Mouse (Mus musculus): ENCODE data around the gene Stab1. TPM values are rescaled to one million over a fixed set of nuclear protein-coding genes. Genes with fewer than 3 reads are reported as not detected.

Gene Stab1
- polyA plus RNA-seq, 1 experiment from 2014 or later = 24.8 TPM

- 68% methylated on average over 9 of the region's 9 CpGs for WGBS
- H3K36me3 ChIP-seq = peaks cover 15% of the 10 kb centered on the region
- H3K4me3 ChIP-seq = no peak overlapping the region
- no peaks in the 10 kb centered on the region for H3K9me3 ChIP-seq
- 0 out of 2 replicates have a peak overlapping the region, but pooled peaks have one; percentile 26 for H3K9ac ChIP-seq
- no peak for ATAC-seq (ENCODE audit: low FRiP score)
- H3K27ac ChIP-seq = peak overlapping the region; percentile 49
- no peak overlapping the region for H3K4me2 ChIP-seq
- H3K4me1 ChIP-seq (replicated peaks) = peaks cover 39% of the 10 kb centered on the region
- no peaks in the 10 kb centered on the region for H3K27me3 ChIP-seq
Measured at GRCm38 (mm10) chr14:31125106-31126075, 43.0 kb downstream of the Stab1 start.

GRCm38 (mm10) chr14:31115522-31115921, 52.9 kb downstream of the Stab1 start:
- Histone ChIP-seq H3K9ac (no peak overlapping the region), H3K4me2 (no peak overlapping the region), H3K27me3 (no peaks in the 10 kb centered on the region), H3K4me3 (no peak overlapping the region), H3K27ac (no peak overlapping the region), H3K36me3 (peaks cover 58% of the 10 kb centered on the region), H3K9me3 (no peaks in the 10 kb centered on the region), H3K4me1 (replicated peaks) (no peaks in the 10 kb centered on the region)
- ATAC-seq (ENCODE audit: low FRiP score) = no peak
- 82% methylated on average over 2 of the region's 2 CpGs for WGBS

DNA sequence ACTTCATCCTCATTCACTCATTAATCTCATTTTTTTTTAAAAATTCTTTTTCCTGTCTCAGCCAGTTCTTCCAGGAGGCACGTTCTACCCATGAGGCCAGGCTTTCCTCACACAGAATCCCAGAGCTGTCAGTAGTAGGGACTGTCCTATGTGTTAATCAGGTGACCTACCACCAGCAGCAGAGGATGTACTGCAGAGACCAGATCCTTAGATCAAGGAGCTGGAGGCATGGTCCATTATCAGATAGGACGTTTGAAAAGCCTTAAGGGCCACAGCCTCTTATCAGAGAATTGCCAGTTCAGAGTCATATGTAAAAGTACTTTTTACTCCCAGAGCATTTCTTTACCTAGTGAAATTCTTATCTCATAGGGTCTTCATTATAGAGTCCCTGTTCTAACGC, 54.4 kb downstream of the Stab1 start:
- Histone ChIP-seq H3K9me3 (no peaks in the 10 kb centered on the region), H3K27me3 (no peaks in the 10 kb centered on the region), H3K9ac (no peak overlapping the region), H3K4me1 (replicated peaks) (no peaks in the 10 kb centered on the region), H3K36me3 (peaks cover 63% of the 10 kb centered on the region), H3K27ac (no peak overlapping the region), H3K4me2 (no peak overlapping the region), H3K4me3 (no peak overlapping the region)
- no peak for ATAC-seq (ENCODE audit: low FRiP score)
- 88% methylated on average over 3 of the region's 3 CpGs for WGBS

GRCm38 (mm10) chr14:31112187-31112586, 56.3 kb downstream of the Stab1 start:
- Histone ChIP-seq H3K4me1 (replicated peaks) (no peaks in the 10 kb centered on the region), H3K27me3 (no peaks in the 10 kb centered on the region), H3K9me3 (no peaks in the 10 kb centered on the region), H3K27ac (no peak overlapping the region), H3K9ac (no peak overlapping the region), H3K4me3 (no peak overlapping the region), H3K4me2 (no peak overlapping the region), H3K36me3 (peaks cover 66% of the 10 kb centered on the region)
- no peak for ATAC-seq (ENCODE audit: low FRiP score)
- 90% methylated on average over 5 of the region's 5 CpGs for WGBS

DNA sequence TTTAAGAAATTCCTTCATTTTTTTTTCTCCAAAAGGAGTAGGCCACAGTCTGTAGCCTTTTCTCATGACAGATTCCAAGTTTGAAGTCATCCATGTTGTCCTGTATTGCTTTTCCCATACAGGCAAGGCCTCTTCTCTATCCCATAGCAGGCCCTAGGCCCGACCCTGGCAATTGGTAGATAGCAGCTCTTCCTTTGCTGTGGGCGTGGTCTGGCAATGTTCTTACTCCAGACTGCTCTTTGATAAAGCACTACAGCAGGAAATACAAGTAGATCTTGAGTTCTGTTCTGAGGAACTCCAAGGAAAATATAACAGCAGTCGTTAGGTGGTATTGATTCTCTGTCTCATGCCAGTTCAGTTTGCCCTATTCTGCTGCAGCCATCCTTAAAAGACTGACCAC, 57.8 kb downstream of the Stab1 start:
- Histone ChIP-seq H3K9me3 (no peaks in the 10 kb centered on the region), H3K27me3 (no peaks in the 10 kb centered on the region), H3K4me2 (no peak overlapping the region), H3K4me1 (replicated peaks) (no peaks in the 10 kb centered on the region), H3K36me3 (peaks cover 67% of the 10 kb centered on the region), H3K9ac (no peak overlapping the region), H3K4me3 (no peak overlapping the region), H3K27ac (no peak overlapping the region)
- no peak for ATAC-seq (ENCODE audit: low FRiP score)
- 85% methylated on average over 3 of the region's 3 CpGs for WGBS

DNA sequence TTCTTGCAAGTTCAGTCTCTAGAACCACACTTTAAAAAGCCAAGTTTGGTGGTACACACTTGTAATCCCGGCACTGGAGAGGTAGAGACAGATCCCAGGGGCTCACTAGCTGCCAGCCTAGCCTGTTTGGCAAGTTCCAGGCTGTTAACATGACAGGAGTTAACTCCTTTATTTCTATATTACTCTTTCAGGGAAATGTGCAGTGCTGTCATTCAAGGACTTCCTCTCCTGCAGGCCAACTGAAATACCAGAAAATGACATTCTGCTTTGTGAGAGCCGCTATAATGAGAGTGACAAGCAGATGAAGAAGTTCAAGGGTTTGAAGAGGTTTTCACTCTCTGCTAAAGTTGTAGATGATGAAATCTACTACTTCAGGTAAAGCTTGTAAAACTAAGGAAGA, 63.3 kb downstream of the Stab1 start:
- peaks cover 63% of the 10 kb centered on the region for H3K36me3 ChIP-seq

DNA sequence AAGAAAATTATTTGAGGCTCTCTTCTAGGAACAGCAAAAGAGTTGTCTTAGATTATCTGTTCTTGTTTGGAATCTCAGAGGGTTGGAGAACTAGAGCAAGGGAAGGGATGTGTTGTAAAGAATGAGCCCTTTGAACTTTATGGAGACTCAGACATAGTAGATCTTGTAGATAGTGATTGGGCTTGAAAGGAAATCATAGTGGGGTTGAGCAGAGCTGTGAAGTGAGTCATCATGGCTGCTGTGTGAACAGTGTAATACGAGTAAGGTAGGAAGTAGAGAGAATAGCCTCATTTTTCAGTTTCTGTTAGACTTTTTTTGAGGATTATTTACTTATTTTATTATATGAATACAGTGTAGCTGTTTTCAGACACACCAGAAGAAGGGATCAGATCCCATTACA, 78.5 kb downstream of the Stab1 start:
- Histone ChIP-seq H3K4me3 (no peak overlapping the region), H3K27ac (no peak overlapping the region), H3K27me3 (no peaks in the 10 kb centered on the region), H3K4me2 (no peak overlapping the region), H3K36me3 (peaks cover 84% of the 10 kb centered on the region), H3K4me1 (replicated peaks) (no peaks in the 10 kb centered on the region), H3K9ac (no peak overlapping the region), H3K9me3 (no peaks in the 10 kb centered on the region)
- no peak for ATAC-seq (ENCODE audit: low FRiP score)
- WGBS = 100% methylated on average over 1 of the region's 1 CpGs

More for the DNA sequence above, 63.3 kb downstream of the Stab1 start:
- H3K4me1 ChIP-seq (replicated peaks) = no peaks in the 10 kb centered on the region
- no peak for ATAC-seq (ENCODE audit: low FRiP score)
- H3K9me3 ChIP-seq = no peaks in the 10 kb centered on the region
- H3K27me3 ChIP-seq = no peaks in the 10 kb centered on the region
- H3K4me3 ChIP-seq = no peak overlapping the region
- no peak overlapping the region for H3K27ac ChIP-seq
- WGBS = 96% methylated on average over 2 of the region's 2 CpGs
- H3K9ac ChIP-seq = no peak overlapping the region
- no peak overlapping the region for H3K4me2 ChIP-seq

Other genes starting within 250 kb of the Stab1 start
- gene Itih3, start 244.9 kb downstream of the Stab1 start, polyA plus RNA-seq (2015; fragmentation: Nextera tagmentation; extraction: Ambion mirVana) = 1.0 and 1.3 TPM in 2 replicates
- gene Itih1, start 225.4 kb downstream of the Stab1 start, polyA plus RNA-seq (2015; fragmentation: Nextera tagmentation; extraction: Ambion mirVana) = not detected in 2 replicates
- gene Nek4, start 217.3 kb downstream of the Stab1 start, polyA plus RNA-seq (2015; fragmentation: Nextera tagmentation; extraction: Ambion mirVana) = 16.9 and 19.2 TPM in 2 replicates
- gene Glt8d1, start 167.2 kb downstream of the Stab1 start, polyA plus RNA-seq (2015; fragmentation: Nextera tagmentation; extraction: Ambion mirVana) = 62.8 and 66.7 TPM in 2 replicates
- 322 and 337 TPM in 2 replicates for gene Spcs1, start 167.0 kb downstream of the Stab1 start, polyA plus RNA-seq (2015; fragmentation: Nextera tagmentation; extraction: Ambion mirVana)
- 146 and 151 TPM in 2 replicates for gene Pbrm1, start 149.5 kb downstream of the Stab1 start, polyA plus RNA-seq (2015; fragmentation: Nextera tagmentation; extraction: Ambion mirVana)
- 52.8 and 52.9 TPM in 2 replicates for gene Gnl3, start 149.5 kb downstream of the Stab1 start, polyA plus RNA-seq (2015; fragmentation: Nextera tagmentation; extraction: Ambion mirVana)
- gene Smim4, start 39.7 kb downstream of the Stab1 start, polyA plus RNA-seq (2015; fragmentation: Nextera tagmentation; extraction: Ambion mirVana) = 83.1 and 83.2 TPM in 2 replicates
- 273 and 282 TPM in 2 replicates for gene Nt5dc2, start 37.6 kb downstream of the Stab1 start, polyA plus RNA-seq (2015; fragmentation: Nextera tagmentation; extraction: Ambion mirVana)
- gene Tnnc1, start 39.7 kb upstream of the Stab1 start, polyA plus RNA-seq (2015; fragmentation: Nextera tagmentation; extraction: Ambion mirVana) = 7.3 and 9.1 TPM in 2 replicates
- gene Nisch, start 48.3 kb upstream of the Stab1 start, polyA plus RNA-seq (2015; fragmentation: Nextera tagmentation; extraction: Ambion mirVana) = 315 and 334 TPM in 2 replicates
- 0.84 and 0.90 TPM in 2 replicates for gene Sema3g, start 49.2 kb upstream of the Stab1 start, polyA plus RNA-seq (2015; fragmentation: Nextera tagmentation; extraction: Ambion mirVana)
- 11.9 and 13.6 TPM in 2 replicates for gene Phf7, start 82.7 kb upstream of the Stab1 start, polyA plus RNA-seq (2015; fragmentation: Nextera tagmentation; extraction: Ambion mirVana)
- 114 and 117 TPM in 2 replicates for gene Bap1, start 82.8 kb upstream of the Stab1 start, polyA plus RNA-seq (2015; fragmentation: Nextera tagmentation; extraction: Ambion mirVana)
- 4.1 and 4.6 TPM in 2 replicates for gene Dnah1, start 155.3 kb upstream of the Stab1 start, polyA plus RNA-seq (2015; fragmentation: Nextera tagmentation; extraction: Ambion mirVana)
- gene Capn7, start 168.0 kb upstream of the Stab1 start, polyA plus RNA-seq (2015; fragmentation: Nextera tagmentation; extraction: Ambion mirVana) = 70.5 and 76.3 TPM in 2 replicates